Mouse (Mus musculus) right cerebral cortex, postnatal 14 days (tissue): ENCODE data around the gene Tbl3.
"Not testable (repeated sequence)": the region's sequence is repeated elsewhere in the genome, so short reads cannot be mapped to it uniquely, and the experiment has no call there.

Source experiments
- DNase-seq: peaks from one replicate; pipeline ENCODE4 v3.0.0; 2022

Gene Tbl3

DNA sequence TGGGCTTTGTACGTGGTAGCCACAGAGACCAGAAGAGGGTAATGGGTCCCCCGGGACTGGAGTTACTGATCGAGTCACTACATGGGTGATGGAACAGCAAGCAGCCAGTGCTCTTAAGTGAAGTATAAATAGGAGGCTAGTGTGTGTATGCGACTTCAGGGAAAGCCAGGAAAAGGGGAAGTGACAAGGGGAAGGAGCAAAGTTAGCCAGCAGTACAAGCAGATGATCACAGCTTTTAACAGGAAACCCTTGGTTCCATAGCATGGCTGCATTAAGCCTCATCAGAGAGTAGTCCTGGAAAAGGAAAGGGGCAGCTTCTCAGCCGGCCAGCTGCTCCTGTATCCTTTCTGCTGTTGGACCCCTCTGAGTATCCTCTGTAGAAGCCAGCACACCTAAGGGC, 15.1 kb downstream of the Tbl3 start:
- DNase-seq = no peak

DNA sequence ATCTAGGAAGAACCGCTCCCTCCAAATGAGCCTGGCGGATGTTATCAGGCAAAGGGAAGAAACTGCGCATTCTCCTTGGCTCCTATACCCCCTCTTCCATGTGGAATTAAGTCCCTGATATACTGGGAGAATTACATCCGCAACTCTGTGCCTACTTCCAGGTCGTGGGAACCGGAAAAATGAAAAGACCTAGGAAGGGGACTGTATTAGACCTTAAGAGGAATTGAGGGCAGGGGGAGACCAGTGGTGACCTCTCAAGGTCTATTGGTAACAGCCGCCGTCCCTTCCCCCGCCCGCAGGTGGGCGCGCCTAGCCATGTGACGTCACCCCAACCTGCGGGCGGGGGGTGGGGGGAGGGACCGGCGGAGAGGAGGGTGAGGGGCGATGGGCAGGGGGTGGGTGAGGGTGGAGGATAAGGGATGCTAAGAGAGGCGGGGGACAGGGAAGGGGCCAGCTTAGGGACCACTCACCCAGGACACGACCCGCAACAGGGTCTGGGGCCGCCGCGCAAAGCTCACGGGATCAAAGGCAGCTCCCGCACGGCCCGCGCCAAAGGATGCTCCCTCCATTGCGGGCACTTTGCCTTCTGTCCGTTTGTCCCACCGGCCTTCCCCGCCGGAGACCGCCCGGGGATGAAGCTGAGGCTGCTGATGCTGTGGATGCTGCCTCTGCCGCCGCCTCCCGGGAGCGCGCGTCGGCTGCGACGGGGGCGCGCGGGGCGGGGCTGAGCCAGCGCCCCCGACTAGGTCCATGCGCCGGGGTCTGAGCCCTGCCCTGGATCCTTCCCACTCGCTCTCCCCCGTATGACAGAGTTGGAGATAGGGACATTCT, 18.0 kb downstream of the Tbl3 start, which contains the start of gene Syngr3:
Syngr3 (minus strand) TSS at position 705 of the 831 bp plus-strand sequence.
- DNase-seq = peak; percentile 57

DNA sequence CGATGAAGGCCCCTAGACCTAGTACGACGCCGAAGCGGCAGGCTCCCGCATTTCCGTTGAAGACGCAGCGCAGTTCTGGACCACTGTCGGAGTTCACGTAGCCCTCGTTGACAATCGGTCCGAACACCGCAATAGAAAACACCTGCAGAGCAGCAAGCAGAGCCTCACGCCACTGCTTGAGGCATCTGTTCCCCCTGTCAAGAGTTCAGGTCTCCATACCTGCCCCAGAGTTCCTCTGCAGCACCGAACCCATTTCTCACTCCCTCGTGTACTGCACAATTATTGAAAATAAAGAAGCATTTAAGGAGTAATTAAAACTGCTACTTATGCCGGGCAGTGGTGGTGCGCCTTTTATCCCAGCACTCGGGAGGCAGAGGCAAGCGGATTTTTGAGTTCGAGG, 19.9 kb downstream of the Tbl3 start:
- no peak for DNase-seq

DNA sequence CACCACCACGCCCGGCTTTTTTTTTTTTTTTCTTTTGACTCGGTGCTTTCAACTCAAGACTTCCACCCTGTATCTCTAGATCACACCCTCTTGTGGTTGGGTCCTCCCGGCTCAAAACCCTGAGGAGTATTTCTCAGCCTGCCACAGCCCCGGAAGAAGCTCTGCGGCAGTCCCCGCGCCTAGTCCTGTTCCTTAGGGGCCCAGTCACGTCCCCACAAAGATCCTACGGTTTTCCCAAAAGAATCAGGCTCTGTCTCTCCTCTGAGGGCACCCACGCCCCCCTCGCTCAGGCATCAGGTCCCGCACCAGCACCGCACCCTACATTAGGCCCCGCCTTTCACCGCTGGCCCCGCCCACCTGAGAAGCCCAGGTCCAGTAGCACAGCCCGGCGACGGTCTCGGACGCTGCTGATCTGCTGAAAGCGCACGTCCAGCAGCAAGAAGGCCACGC, 20.3 kb downstream of the Tbl3 start:
- DNase-seq = peak; percentile 32

DNA sequence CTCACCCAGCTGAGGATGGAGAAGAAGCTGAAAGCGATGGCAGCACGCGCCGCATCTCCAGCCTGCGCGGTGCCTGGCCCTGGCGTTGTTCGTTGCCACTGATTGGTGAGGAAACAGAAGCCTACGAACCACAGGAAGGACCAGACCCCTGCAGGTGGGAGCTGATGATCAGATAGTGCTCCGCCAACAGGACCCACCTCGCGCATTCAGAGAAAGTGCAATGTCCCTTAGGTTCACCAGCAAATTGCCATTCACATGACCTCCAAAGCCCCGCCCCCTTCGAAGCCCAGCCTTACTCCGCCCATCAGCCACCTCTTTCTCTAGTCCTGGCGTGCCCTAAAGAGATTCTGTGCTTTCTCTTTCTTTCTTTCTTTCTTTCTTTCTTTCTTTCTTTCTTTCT, 20.9 kb downstream of the Tbl3 start:
- DNase-seq = no peak

DNA sequence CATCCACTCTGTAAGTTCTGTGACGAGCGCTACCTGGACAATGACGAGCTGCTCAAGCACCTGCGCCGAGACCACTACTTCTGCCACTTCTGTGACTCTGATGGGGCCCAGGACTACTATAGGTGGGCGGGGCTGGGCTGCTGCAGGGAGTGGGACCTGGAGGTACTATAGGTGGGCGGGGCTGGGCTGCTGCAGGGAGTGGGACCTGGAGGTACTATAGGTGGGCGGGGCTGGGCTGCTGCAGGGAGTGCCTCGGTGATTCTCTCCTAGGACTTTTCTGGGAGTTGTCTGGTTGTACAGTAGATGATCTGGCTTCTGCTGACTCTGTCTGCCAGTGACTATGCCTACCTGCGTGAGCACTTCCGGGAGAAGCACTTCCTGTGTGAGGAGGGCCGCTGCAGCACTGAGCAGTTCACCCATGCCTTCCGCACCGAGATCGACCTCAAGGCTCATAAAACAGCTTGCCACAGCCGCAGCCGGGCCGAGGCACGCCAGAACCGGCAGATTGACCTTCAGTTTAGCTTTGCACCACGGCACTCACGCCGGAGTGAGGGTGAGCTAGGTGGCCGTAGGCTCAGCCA, 29.9 kb downstream of the Tbl3 start:
- DNase-seq = no peak

DNA sequence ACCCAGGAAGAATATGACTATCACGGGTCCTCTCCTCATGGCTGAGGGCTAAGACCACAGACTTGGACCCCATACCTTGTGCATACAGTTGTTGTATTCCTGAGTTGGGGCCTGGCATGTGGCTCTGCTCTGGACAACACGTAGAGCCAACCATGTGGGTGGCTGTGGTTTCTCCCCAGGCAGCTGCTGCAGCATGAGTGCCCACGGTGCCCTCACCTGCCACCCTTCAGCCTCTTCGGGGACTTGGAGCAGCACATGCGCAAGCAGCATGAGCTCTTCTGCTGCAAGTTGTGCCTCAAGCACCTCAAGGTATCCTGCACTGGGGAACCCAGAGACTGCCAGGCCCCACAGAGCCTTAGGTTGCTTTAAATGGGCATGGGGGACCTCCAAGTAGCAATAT, 30.6 kb downstream of the Tbl3 start:
- DNase-seq = no peak

DNA sequence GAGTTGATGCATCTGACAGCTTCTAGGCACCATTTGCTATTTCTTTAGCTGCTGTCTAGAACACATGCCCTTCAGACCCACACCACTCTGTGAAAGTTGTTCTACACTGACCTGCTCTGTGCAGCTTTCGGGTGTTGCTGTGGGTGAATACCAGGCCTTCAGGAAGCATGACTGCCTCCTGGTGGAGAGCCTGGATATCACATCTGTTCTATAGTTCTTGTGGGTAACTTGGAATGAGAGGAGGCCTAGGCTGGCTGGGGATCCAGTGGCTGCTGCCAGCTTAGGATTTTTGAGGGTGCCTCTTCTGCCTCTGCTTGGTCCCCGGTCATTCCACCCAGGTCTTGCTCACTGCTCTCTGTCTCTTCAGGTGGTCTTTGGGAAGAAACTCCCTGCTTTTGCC, 31.3 kb downstream of the Tbl3 start:
- peak; percentile 73 for DNase-seq

DNA sequence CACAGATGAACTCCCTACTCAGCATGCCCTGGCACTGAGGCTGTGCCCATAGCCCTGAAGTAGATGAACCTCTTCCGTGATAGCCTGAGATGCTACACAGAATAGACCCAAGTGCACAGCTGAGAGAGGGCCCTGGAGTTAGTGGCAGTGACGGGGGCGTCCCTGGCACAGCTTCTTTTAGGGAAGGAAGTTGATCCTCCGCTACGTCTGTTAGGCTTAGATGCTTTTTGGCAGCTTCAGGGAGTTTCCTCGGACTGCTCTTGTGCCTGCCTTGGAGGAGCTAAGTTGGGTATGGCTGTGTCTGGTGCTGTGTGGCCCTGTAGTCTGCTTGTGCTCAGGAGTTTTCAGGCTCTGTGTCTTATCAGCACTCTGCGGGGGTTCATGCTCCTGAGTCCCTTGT, 33.2 kb downstream of the Tbl3 start:
- DNase-seq = peak; percentile 41

DNA sequence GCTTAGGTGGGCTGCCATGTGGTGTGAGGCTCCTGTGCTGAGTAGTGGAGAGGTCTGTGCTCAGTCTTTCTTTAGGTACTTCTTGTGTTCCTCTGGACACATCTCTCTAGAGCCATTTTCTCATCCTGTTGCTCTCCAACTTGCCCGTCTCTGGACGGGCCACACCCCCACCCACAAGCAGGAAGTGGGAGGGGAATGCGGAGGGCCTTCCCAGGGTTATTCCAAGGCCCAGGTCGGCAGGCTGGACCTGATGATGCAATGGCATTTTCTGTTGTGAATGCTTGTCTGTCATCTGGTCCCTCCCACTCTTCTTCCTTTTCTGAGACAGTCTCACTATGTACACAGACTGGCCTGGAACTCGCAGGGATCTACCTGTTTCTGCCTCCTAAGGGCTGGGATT, 35.3 kb downstream of the Tbl3 start:
- DNase-seq = no peak

DNA sequence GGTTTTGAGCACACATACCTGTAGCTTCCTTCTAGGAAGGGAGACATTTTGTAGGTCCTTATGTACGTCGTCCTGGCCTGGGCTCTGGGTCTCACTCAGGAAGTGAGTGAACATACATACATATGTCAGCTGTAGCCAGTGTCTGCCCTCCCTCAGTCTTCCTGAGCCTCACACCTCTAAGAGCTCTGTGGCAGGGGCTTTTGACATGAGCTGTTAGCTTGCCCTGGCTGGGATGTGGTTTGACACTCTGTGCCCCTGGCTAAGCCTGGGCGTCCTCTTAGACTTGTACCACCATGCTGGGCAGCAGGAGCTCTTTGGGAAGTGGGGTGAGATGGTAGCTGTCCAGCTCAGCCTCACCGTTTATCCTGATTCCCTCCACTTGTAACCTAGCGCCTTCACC, 36.1 kb downstream of the Tbl3 start:
- DNase-seq = no peak

DNA sequence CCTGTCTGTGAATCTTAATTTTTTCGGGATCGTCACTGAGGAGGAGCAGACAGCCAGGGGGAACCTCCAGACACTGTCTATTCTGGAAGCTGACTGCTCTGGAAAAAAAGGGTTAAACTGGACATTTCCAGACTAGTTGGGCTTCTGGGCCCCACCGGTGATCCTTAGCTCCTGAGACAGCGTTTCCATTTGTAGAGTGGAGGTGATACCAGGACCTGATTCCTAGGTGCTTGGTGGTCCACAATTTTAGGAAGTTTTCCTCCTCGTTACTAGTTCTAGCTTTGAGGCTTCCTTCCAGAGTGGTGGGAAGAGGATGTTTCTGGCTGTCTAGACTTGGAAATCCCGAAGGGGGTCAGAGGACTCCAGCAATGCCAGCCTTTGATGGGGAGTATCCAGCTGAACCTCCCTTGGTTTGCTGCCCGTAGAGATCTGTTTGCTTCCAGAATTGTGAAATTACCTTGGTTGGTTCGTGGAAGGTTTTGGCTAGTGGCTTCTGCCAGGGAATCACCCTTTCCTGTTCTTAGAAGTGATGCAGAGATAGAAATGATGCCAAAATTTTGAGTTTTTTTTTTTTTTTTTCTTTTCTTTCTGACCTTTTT, 37.1 kb downstream of the Tbl3 start:
- DNase-seq = no peak

DNA sequence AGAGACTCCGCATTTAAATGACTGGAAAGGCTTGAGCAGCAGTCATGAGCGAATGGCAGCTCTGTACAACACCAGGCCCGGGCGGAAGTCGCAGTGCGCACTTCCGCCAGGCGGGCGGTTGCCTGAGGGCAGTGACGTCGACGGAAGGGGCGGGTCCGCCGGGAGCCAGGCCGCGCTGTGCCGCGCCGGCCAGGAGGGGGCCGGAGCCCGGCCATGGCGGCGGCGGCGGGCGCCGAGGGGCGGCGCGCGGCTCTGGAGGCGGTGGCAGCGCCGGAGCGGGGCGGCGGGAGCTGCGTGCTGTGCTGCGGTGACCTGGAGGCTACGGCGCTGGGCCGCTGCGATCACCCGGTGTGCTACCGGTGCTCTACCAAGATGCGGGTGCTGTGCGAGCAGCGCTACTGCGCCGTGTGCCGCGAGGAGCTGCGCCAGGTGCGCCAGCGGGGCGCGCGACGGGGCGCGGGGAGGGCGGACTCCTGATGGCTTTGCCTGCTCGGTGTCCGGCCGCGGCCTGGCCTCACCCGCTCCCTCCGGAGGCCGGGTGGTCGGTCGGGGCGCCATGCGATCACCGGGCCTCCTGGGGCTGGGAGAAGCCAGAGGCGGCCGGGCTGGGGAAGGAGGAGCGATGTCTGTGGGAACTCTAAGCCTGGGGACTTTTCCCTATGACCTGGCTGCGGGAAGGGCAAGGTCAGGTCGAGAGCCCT, 37.8 kb downstream of the Tbl3 start, which contains the start of gene Zfp598:
Zfp598 (plus strand) TSS at position 143 of the 701 bp plus-strand sequence.
- DNase-seq = peak; percentile 94

DNA sequence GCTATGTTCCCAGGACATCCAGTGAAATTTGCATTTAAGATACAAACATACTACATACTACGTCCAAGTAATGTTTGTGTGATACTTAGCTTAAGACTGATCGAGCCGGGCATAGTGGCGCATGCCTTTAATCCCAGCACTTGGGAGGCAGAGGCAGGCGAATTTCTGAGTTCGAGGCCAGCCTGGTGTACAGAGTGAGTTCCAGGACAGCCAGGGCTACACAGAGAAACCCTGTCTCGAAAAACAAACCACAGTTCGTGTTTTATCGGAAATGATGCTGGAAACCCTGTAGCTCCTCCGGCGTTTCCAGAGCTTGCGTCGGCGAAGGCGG, 38.3 kb downstream of the Tbl3 start:
- not testable (repeated sequence) for DNase-seq

DNA sequence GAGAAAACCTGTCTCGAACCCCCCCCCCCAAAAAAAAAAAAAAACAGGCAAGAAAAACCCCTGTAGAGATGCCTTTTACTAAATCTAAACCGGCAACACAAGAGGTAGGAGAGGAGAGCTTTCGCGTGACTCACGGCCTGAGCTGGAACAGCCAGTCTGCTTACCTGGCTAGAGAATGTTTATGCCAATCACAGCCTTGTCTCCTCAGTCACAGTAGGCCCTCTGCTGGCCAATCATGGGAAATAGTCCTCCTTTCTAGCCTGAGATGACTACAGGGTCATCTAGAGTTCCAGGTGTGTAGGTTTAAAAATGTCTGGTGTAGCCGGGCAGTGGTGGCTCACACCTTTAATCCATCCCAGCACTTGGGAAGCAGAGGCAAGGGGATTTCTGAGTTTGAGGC, 40.0 kb downstream of the Tbl3 start:
- no peak for DNase-seq

DNA sequence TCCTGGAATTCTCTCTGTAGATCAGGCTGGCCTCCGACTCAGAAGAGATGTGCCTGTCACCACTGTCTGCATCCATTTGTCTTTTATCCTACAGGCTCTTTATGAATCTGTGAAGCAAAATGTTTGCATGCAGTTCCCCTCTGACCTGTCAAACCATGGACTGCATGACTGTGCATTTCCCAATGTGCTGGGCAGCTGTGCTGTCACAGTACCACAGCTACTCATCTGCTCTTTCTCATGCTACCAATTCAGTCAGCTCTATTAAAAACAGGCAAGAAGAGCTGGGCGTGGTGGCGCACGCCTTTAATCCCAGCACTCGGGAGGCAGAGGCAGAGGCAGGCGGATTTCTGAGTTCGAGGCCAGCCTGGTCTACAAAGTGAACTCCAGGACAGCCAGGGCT, 40.4 kb downstream of the Tbl3 start:
- not testable (repeated sequence) for DNase-seq

DNA sequence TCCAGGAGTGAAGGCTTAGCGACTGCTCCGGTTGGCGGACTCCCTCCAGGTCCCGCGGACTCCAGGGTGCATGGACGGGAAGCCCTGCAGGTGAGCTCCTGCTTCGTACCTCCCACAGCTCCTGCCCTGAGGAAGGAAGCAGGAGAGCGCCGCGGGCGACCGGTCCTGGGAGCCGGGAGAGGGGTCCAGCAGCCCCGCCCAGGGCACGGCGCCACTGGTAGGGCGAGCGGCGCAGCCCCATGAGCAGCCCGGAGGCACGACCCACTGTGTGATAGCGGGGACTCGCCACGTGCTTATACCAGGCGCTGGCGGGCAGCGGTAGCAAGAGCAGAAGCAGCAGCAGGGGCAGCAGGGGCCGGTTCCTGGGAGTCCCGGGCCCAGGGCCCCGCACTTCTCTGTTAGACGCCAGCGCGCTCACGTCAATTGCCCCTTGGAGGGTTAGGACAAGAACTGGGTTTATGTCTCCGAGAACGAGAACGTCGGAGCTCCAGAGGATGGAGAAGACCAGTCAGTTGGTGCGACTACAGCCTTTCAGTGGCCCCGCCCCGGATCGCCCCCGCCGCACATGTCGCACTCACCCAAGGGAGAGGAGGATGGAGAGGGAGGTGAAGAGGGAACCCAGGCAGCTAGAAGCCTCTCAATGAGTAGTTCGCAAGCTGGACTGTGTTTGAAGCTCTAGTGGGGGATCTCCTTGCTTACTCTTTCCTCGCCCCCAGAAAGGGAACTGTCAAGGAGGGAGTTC, 49.3 kb downstream of the Tbl3 start, which contains the start of gene Npw:
Npw (minus strand) TSS at position 441 of the 742 bp plus-strand sequence.
- DNase-seq = no peak

DNA sequence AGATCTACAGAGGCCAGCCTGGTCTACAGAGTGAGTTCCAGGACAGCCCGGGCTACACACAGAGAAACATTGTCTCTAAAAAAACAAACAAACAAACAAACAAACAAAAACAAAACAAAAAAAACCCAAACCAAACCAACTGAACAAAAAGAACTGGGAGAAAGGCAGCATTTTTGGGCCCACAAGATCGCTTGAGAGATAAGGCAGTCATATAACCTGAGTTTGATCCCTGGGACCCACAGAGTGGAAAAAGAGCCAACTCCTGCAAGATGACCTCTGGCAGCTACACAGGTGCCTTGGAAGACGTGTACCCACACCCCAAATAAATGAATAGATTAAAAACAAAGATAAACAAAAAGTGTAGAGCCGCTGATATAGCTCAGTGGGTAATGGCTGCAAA, 52.5 kb downstream of the Tbl3 start:
- DNase-seq = no peak

DNA sequence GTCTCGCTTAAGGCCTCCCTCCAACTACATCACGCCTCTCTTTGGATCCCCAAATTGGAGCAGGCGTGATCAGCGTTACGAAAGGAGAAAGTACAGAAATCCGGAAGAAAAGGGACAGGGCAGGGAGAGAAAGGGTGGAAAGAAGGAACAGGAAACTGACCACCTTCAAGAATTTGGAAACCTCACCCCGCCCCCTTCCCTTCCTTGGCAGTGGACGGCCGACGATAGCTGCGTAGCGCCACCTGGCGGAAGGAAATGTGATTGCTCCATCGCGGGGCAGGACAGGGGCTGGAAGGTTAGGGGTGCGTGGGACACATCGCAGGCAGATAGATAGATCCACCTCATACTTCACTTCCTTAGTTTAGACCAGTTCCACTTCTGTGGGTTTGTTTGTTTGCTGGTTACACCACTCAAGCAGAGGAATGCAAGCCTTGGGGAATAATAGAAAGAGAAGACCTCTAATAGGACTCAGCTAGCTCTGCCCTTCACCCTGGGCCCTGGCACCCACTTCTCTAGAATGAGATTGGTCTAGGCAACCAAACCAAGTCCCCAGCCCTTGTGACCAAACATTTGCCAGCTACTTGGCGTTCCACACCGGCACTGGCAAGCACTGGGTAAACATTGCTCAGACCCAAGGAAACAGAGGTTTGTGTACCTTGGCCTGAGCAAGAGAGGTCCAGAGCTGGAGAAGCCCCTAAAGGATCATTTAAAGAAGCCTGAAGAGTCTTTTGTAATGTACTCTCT, 53.3 kb downstream of the Tbl3 start:
- DNase-seq = peak; percentile 62

DNA sequence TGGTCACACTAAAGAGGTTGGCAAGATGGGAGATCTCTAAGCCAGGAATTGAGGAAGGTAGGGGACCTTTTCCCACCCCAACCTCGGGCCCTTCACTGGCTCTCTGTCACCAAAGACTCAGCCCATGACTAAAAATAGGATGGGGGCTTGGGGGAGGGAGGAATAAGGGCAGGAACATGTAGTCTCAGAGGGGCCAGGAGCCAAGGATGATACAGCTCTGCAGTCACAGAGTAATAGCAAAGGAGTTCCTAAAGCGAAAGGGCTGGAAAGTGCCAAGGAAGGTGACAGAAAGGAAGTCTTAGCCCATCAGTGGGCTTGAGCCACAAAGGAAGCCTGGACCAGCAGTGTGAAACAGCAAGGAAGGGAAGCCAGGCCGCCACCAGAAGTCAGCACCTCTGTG, 55.6 kb downstream of the Tbl3 start:
- DNase-seq = no peak

DNA sequence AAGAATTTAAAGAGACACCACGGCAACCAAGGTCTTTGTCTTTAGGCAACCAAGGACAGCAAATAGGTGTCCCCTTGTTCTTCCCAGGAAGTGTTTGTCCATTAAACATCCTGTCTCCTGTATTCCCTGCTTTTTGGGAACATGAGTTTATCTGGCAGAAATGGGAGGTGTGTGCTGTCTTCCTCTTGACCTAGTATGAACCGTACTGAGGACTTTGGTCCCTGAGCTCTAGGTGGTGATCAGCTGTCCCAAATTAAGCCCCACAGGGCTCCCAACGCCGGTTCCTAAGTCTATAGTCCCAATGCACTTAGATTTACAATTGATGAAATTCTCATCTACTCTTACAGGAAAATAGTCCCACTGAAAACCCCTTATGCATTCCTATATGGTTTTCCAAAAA, 56.7 kb downstream of the Tbl3 start:
- DNase-seq = no peak

DNA sequence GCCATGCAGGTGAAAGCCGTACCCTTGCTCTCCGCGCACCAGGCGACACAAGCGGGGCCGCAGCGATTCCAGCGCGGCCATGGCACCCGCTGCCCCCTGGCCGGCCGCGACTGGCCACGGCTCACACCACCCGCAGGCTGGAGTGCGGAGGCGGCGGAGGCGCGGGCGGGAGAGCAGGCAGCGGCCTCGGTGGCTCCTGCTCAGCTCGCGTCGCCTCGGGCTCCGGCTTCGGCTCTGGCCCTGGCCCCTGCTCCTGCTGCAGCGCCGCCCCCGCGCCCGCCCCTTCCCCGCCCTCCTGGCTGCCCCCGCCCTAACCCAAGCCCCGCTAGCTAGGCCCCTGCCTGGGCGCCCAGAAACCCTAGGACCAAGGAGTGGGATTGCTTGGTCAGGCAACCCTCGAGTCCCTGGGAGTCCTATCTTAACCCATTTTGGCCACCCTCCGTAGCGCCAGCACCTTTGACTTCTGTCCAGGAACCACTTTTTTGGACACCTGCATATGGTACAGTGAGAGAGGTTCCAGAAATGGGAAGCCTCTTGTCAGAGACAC, 57.3 kb downstream of the Tbl3 start, which contains the start of gene Slc9a3r2:
Slc9a3r2 (minus strand) TSS at position 258 of the 547 bp plus-strand sequence.
- peak; percentile 36 for DNase-seq
